Mouse (Mus musculus) thymus, postnatal 36 days (tissue): ENCODE measurements around the gene Lamp1.
A peak's percentile ranks its signal among the peaks of the same experiment; 100 is the strongest.

Experiments
- DNase-seq, 2 experiments: peaks; one replicate each; pipeline ENCODE4 v3.0.0; 2022; ENCODE audit warnings: mixed read lengths in 2 of 2

Lamp1 gene

GRCm38 (mm10) chr8:13201013-13201334 is 42.0 kb downstream of the Lamp1 start:
- no peak for DNase-seq

DNA sequence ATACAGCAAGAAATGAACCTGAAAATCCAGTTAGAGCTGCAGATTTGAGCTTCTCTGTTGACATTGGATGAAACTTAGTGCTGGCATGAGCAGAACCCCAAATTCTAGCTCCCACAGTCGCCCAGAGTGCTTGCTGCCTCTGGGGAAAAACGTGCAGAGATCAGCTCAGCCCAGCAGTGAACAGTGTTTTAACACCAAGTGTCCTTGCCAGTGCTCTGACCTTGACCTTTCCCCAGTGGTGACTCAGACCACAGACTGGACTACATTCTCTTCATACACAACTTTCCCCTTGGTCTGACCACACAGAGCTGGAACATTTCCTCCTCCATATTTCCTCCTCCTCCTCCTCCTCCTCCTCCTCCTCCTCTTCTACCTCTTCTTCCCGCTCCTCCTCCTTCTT is 43.1 kb downstream of the Lamp1 start:
- DNase-seq = no peak

DNA sequence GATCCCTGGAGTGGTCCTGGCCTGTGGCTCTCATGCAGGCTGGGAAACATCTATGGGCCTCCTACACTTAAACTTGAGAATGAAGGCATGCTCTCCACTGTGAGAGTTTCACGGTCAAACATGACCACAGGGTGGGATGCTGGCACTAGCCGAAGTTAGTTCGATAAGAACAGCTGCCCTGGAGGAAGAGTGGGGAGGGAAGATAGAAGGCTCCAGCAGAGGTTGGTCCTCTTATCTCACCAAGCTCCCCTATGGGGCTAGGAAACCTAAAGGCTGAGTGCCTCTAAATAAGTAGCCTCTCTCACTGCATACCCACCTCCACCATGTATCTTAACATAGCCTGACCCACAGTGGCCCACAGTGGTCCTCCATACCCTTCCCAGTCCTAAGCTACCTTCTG is 43.8 kb downstream of the Lamp1 start:
- no peak for DNase-seq

DNA sequence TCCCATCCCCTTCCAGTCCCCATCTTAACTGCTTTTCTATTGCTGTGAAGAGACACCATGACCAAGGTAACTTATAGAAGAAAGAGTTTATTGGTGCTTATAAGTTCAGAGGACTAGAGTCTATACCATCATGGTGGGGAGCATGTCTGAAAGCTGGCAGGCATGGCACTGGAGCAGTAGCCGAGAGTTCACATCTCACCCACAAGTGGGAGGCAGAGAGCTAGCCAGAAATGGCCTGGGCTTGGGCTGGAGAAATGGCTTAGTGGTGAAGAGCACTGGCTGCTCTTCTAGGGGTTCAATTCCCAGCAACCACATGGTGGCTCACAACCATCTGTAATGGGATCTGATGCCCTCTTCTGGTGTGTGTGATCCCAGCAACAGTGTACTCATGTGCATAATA is 44.5 kb downstream of the Lamp1 start:
- DNase-seq = peak; percentile 16 to 29

DNA sequence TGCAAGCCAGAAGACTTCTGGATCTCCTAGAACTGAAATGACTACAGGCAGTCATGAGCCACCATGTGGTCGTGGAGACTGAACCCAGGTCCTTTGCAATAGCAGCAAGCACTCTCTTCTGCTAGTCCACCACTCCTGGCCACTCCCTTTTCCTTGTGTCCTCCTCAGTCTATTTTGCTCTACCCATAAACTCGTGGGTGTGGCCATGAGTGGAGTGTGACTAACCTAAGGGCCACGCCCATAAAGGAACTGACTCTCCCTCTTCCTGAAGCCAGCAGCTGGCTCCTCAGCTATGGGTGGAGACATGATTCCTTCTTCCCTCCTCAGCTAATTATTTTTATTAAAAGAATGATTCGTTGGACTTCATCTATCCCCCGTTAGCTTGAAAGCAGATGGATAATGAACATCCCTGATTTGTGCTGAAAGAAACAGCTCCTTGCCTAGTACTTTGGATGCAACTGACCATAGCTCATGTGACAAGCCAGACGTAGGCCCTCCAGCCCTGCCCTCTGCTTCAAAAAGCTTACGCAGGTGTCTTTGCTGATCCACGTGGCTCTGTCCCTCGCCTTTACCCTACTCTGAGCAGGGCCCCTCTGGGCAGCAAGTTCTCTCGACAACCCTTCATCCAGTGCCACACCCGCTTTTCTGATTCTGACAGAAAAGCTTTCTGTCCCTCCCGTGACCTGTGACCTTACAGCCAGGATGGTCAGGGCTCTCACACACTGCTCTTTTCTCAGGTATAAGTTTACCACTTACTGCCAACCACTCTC is 45.6 kb downstream of the Lamp1 start:
- DNase-seq = no peak

DNA sequence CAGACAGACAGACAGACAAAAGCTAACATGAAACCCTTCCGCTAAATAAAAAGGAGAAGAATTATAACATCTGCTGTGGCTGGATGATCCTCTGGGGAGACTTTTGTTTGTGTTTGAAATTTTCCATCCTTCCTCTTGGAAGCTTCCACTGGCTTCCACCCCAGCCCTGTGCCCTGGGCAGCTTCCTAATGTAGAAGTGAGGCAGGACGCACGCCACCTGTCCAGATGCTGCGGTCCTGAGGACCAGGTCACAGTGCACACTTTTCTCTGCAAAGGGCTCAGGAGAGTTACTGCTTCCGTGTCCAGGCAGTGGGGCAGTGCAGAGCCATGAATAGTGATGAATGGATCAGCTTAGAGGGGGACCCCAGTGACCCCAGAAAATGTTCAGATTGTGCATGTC is 46.4 kb downstream of the Lamp1 start:
- no peak for DNase-seq

GRCm38 (mm10) chr8:13206290-13206689 is 47.3 kb downstream of the Lamp1 start:
- DNase-seq = no peak

- no peak for DNase-seq
Measured at GRCm38 (mm10) chr8:13208627-13209355, 49.8 kb downstream of the Lamp1 start.

DNA sequence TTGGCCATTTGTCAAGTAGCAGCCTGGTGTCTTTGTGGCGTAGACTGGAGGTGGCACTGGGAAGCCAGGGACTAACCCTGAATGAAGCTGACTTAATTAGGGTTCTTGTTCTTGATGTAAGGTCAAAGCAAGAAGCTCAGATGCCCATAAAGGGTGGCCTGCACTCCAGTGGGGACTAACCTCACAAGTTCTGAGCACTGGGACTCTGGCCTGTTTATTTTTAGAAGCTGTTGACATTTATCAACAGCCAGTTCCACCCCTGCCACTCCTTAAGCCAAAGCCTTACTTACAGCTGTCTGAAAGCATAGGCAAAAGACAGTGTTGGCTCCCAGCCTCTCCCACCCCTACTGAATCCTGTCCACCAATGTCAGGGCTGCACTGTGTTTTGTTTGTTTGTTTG is 50.8 kb downstream of the Lamp1 start:
- no peak for DNase-seq

DNA sequence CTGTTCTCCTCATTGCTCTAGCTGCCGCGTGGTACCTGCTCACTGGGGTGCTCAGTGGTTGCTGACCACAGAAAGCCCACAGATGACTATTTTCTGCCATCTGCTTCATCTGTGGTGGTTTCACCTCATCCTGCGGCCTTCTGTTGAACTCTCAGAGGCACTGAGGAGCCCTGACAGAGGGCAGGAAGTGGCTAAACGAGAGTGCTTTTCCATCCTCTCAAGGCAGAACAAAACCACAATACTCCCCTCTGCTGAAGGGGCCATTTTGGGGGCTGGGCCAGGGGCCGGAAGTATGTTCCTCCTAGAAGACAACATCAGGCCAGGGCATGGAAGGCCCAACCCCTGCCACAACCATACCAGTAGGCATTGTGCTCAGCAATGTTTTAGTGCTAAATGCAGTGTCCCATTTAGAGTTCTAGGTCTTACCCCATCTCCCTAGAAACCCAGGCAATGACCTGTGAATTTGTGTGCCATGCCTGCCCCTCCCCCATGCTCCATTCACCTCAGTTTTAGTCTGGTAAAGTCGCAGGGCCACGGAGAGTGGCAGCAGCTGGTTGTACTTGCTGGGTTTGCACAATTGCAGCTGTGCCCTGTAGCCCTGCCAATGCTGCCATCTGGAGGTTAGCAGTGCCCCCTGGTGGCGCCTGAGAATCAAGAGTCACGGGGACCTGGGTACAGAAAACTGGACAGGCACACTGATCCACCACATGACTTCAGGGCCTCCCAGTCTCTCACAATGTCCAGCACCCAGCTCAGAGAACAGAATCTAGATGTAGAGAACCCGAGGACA is 54.7 kb downstream of the Lamp1 start:
- peak; percentile 88 to 90 for DNase-seq

- no peak for DNase-seq
Measured at GRCm38 (mm10) chr8:13216386-13216785, 57.4 kb downstream of the Lamp1 start.

DNA sequence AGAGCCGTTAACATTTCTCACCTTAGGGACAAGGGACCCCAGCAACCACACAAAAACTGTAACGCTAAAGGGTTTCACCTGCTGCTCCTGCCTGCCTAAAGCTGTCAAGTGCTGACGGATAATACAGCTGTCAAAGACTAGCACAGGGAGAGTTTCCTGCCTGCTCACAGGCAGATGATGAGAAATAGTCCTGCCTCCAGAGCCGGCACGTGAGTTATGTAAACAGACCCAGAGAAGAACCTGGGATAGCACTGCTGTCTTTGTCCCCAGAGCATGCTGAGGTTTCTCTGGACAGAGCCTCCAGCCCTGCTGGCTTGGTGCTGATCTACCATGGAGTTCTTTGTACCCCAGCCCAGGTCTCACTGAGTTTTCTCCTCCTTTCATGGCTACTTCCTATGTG is 58.1 kb downstream of the Lamp1 start:
- no peak for DNase-seq

- DNase-seq = no peak
Measured at GRCm38 (mm10) chr8:13217986-13218385, 59.0 kb downstream of the Lamp1 start.

GRCm38 (mm10) chr8:13218441-13218840 is 59.5 kb downstream of the Lamp1 start:
- DNase-seq = no peak

DNA sequence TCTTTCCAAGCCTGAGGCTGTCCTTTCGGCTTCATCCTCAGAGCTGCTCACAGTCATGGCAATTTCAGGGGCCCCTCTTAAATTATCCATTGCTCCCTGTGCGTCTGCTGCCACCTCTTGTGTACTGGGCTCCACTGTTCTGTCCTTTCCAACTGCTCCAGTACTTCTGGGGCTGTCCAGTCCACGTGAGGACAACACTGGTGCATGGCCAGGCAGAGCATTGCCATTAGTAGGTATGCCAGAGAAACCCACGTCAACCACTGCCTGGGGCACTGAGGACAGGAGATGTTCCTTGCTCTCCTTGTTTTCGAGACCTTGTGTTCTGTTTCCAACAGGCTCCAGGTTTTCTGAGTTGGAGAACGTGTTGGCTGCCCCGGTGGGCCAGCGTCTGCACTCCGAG is 65.5 kb downstream of the Lamp1 start:
- DNase-seq = no peak
